Mouse (Mus musculus): ENCODE measurements around the gene Clock.

DNA sequence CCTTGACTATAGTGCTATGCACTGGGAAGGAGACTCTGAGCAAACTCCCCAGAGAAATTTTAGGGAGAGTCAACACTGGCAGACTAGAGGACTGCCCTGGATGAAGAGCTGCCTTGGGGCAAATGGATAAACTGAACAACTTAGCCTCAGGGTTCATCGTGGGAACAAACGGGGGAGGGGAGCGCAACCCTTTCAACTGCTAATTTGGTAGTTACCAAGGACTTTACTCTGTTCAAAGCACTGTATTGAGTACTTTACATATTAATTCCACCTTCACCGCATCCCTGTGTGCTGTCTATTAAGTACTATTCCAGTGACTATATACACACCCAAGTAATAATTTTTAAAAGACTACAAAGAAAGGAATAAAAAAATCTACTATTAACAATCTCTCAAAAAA is 18.9 kb downstream of the Clock start:
- TF ChIP-seq CTCF (IDR thresholded peaks at IDR 0.05) (no peak), EP300 (IDR thresholded peaks at IDR 0.05; ENCODE audit: insufficient read depth, low read depth, low read length) (no peak), POLR2A (IDR thresholded peaks at IDR 0.05; ENCODE audit: insufficient read depth, low read depth, low read length) (no peak)
